Mouse (Mus musculus) forebrain, postnatal 0 days (tissue): ENCODE results near the gene 0610010F05Rik. TPM values are rescaled to one million over a fixed set of nuclear protein-coding genes. Genes with fewer than 3 reads are reported as not detected.

ENCODE experiments used
- ATAC-seq: fragments of 200-750 bp; cut with Nextera tagmentation; 2 replicates; pipeline ENCODE4 v1.8.0; 2017; ENCODE audit warnings: mild to moderate bottlenecking, moderate library complexity
- DNase-seq: peaks from one replicate; pipeline ENCODE4 v3.0.0-alpha.2; 2015
- H3K27ac ChIP-seq: fragments of 300-500 bp; sonication (generic); 2 replicates; pipeline ENCODE4 v1.5.1; 2014; ENCODE audit warnings: low read depth, mild to moderate bottlenecking, antibody characterized with exemption, low read length, moderate library complexity, mixed read lengths
- H3K27me3 ChIP-seq: fragments of 300-500 bp; sonication (generic); 2 replicates; pipeline ENCODE4 v1.6.1; 2014; ENCODE audit warnings: mild to moderate bottlenecking, low read length, mixed read lengths; ENCODE audit not compliant: insufficient read depth
- H3K36me3 ChIP-seq: fragments of 300-500 bp; sonication (generic); 2 replicates; pipeline ENCODE4 v1.6.1; 2014; ENCODE audit warnings: mild to moderate bottlenecking, moderate library complexity; ENCODE audit not compliant: insufficient read depth
- H3K4me1 ChIP-seq: fragments of 300-500 bp; sonication (generic); 2 replicates; pipeline ENCODE4 v1.6.1; 2014; ENCODE audit warnings: antibody characterized with exemption; ENCODE audit not compliant: insufficient read depth
- H3K4me2 ChIP-seq: fragments of 300-500 bp; sonication (generic); 2 replicates; pipeline ENCODE4 v1.6.1; 2014; ENCODE audit warnings: low read depth, mild to moderate bottlenecking, moderate library complexity
- H3K4me3 ChIP-seq: fragments of 300-500 bp; sonication (generic); 2 replicates; pipeline ENCODE4 v1.5.1; 2014; ENCODE audit warnings: low read depth, low read length, mixed read lengths
- H3K9ac ChIP-seq: fragments of 300-500 bp; sonication (generic); 2 replicates; pipeline ENCODE4 v1.6.1; 2014; ENCODE audit warnings: mild to moderate bottlenecking
- H3K9me3 ChIP-seq: fragments of 300-500 bp; sonication (generic); 2 replicates; pipeline ENCODE4 v1.6.1; 2016; ENCODE audit warnings: low read length
- CTCF ChIP-seq: sonication (generic); IDR thresholded peaks from 2 replicates; pipeline ENCODE4 v1.5.1; 2016; ENCODE audit warnings: antibody characterized with exemption, control low read depth, low read depth
- WGBS: fragments of 180-500 bp; shearing (Covaris S2); extraction: QIAGEN DNeasy Blood & Tissue Kit; methylation state at CpG from one replicate; pipeline ENCODE4 v1.1.7; 2014; 5-methylcytosine and 5-hydroxymethylcytosine counted together
- polyA plus RNA-seq: library from polyadenylated mRNA; unstranded; fragments of >200 nt; fragmentation: Nextera tagmentation; extraction: Ambion mirVana; gene quantifications from 2 replicates; pipeline ENCODE4 v1.2.1, GENCODE M21; 2015
- total RNA-seq: library from RNA; depleted of rRNA; stranded (reverse); fragments of >200 nt; gene quantifications from 2 replicates; pipeline ENCODE4 v1.2.3, GENCODE M21; 2014

0610010F05Rik gene
- total and polyA plus RNA-seq, 2 experiments from 2014 or later: 126 to 128 TPM

- Histone ChIP-seq H3K4me2 (peak overlapping the region; percentile 65), H3K36me3 (no peaks in the 10 kb centered on the region; the same call in 1 of the 2 replicates), H3K27ac (no peak overlapping the region), H3K27me3 (no peaks in the 10 kb centered on the region), H3K4me1 (peaks cover 5% of the 10 kb centered on the region; the same call in 1 of the 2 replicates), H3K9ac (no peak overlapping the region), H3K9me3 (no peaks in the 10 kb centered on the region), H3K4me3 (peak overlapping the region; percentile 97)
- TF ChIP-seq CTCF: no peak
- WGBS: 9% methylated on average over 3 of the region's 3 CpGs
- DNase-seq (peak; percentile 8), ATAC-seq (no peak)
These were observed 33.7 kb upstream of the 0610010F05Rik start for GRCm38 (mm10) chr11:23667128-23667527.

GRCm38 (mm10) chr11:23666526-23666925 lies 33.1 kb upstream of the 0610010F05Rik start:
- no peaks in the 10 kb centered on the region for H3K27me3 ChIP-seq

GRCm38 (mm10) chr11:23665798-23666501 lies 32.5 kb upstream of the 0610010F05Rik start, which contains the start of gene Pex13:
TSS of gene Pex13 (minus strand) at chr11:23665959.
- no peaks in the 10 kb centered on the region for H3K27me3 ChIP-seq
- no peaks in the 10 kb centered on the region for H3K9me3 ChIP-seq
- peak within 1 kb of the TSS; percentile 97 for H3K4me3 ChIP-seq
- peak within 1 kb of the TSS; percentile 98 for H3K27ac ChIP-seq
- ATAC-seq: peak; percentile 97
- H3K9ac ChIP-seq: peak within 1 kb of the TSS; percentile 82
- peaks cover 5% of the 10 kb centered on the region; the same call in 1 of the 2 replicates for H3K4me1 ChIP-seq
- WGBS: under 1% methylated on average over 48 of the region's 49 CpGs
- H3K4me2 ChIP-seq: peak within 1 kb of the TSS; percentile 65
- TF ChIP-seq CTCF: no peak
- DNase-seq: peak; percentile 97
- H3K36me3 ChIP-seq: no peaks in the 10 kb centered on the region

More at GRCm38 (mm10) chr11:23666526-23666925, 33.1 kb upstream of the 0610010F05Rik start:
- H3K4me2 ChIP-seq: peak overlapping the region; percentile 65
- peak overlapping the region; percentile 82 for H3K9ac ChIP-seq
- no peak for TF ChIP-seq CTCF
- ATAC-seq (no peak), DNase-seq (no peak)
- WGBS: 6% methylated on average over 5 of the region's 5 CpGs
- peak overlapping the region; percentile 97 for H3K4me3 ChIP-seq
- peaks cover 5% of the 10 kb centered on the region; the same call in 1 of the 2 replicates for H3K4me1 ChIP-seq
- no peaks in the 10 kb centered on the region for H3K36me3 ChIP-seq
- peak overlapping the region; percentile 98 for H3K27ac ChIP-seq
- H3K9me3 ChIP-seq: no peaks in the 10 kb centered on the region

- ATAC-seq: peak; percentile 29; the same call in 1 of the 2 replicates
These were observed 31.9 kb upstream of the 0610010F05Rik start, which contains the start of gene Pus10 for GRCm38 (mm10) chr11:23665311-23665786. TSS of gene Pus10 (plus strand) at chr11:23665674.

GRCm38 (mm10) chr11:23664232-23664631 lies 30.8 kb upstream of the 0610010F05Rik start:
- peaks cover 5% of the 10 kb centered on the region; the same call in 1 of the 2 replicates for H3K4me1 ChIP-seq
- no peak for TF ChIP-seq CTCF

More at GRCm38 (mm10) chr11:23665311-23665786, 31.9 kb upstream of the 0610010F05Rik start, which contains the start of gene Pus10:
- Histone ChIP-seq H3K27ac (peak within 1 kb of the TSS; percentile 98), H3K9me3 (no peaks in the 10 kb centered on the region), H3K4me3 (peak within 1 kb of the TSS; percentile 97), H3K4me1 (peaks cover 5% of the 10 kb centered on the region; the same call in 1 of the 2 replicates), H3K4me2 (peak within 1 kb of the TSS; percentile 65), H3K36me3 (no peaks in the 10 kb centered on the region), H3K27me3 (no peaks in the 10 kb centered on the region), H3K9ac (peak within 1 kb of the TSS; percentile 82)
- no peak for TF ChIP-seq CTCF
- DNase-seq: no peak
- 1% methylated on average over 38 of the region's 40 CpGs for WGBS

DNA sequence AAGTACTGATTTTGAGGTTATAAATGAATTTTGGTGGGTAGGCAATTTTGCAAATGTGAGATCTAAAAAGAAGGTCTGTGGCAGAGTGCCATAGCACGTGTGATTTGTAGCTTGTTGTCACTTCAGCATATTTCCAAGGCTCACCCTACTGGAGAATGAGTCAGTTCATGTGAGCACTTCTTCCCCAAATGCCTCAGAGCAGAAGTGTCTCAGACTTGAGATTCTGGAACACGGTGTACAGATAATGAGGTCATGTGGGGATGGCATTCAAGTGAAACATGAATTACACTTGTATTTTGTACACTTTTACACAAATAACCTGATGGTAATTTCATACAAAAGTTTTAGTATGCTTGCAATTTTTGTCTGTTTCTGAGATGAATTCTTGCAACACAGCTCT lies 24.4 kb upstream of the 0610010F05Rik start:
- no peak for TF ChIP-seq CTCF
- no peak overlapping the region for H3K4me2 ChIP-seq
- H3K36me3 ChIP-seq: no peaks in the 10 kb centered on the region
- H3K9ac ChIP-seq: no peak overlapping the region
- ATAC-seq (no peak), DNase-seq (no peak)
- no peaks in the 10 kb centered on the region for H3K9me3 ChIP-seq
- no peak overlapping the region for H3K27ac ChIP-seq
- WGBS: 60% methylated on average over 2 of the region's 2 CpGs
- H3K4me3 ChIP-seq: no peak overlapping the region
- H3K4me1 ChIP-seq: no peaks in the 10 kb centered on the region
- no peaks in the 10 kb centered on the region for H3K27me3 ChIP-seq

More at GRCm38 (mm10) chr11:23664232-23664631, 30.8 kb upstream of the 0610010F05Rik start:
- Histone ChIP-seq H3K4me3 (no peak overlapping the region), H3K9ac (no peak overlapping the region), H3K9me3 (no peaks in the 10 kb centered on the region), H3K27ac (no peak overlapping the region), H3K36me3 (no peaks in the 10 kb centered on the region), H3K4me2 (no peak overlapping the region), H3K27me3 (no peaks in the 10 kb centered on the region)
- DNase-seq (no peak), ATAC-seq (no peak)

DNA sequence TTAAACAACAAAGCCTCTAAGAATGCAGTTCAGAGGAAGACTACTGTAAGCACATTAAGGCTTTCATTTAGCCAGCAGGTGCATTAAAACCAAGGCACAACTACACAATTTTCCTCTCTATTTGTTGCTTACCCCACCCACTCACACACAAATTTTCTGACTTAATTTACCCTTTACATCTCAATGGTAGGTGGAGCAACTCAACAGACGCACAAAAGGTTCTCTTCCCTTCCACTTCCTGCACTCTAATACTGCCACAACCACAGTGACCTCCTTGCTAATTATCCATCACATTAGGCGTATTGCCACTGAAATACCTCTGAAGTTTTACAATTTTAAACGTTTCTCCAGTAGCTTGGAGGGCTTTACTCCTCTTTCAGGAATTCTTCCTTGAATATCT lies 20.2 kb upstream of the 0610010F05Rik start:
- DNase-seq (no peak), ATAC-seq (no peak)
- 21% methylated on average over 3 of the region's 3 CpGs for WGBS
- H3K4me2 ChIP-seq: no peak overlapping the region
- H3K4me1 ChIP-seq: no peaks in the 10 kb centered on the region
- no peak overlapping the region for H3K4me3 ChIP-seq
- TF ChIP-seq CTCF: no peak
- H3K27ac ChIP-seq: no peak overlapping the region
- no peaks in the 10 kb centered on the region for H3K27me3 ChIP-seq
- H3K9ac ChIP-seq: no peak overlapping the region
- no peaks in the 10 kb centered on the region for H3K9me3 ChIP-seq
- H3K36me3 ChIP-seq: peaks cover 9% of the 10 kb centered on the region; the same call in 1 of the 2 replicates
